8 mouse cellular contexts compared by ENCODE assay signal in genomic region chr2:173261497-173261896, GRCm38 (mm10). TPM values are rescaled to one million over a fixed set of nuclear protein-coding genes. Genes with fewer than 3 reads are reported as not detected.
DNase-seq lines count a peak whose midpoint lies in the region; ATAC-seq and TF ChIP-seq lines count a peak whose summit lies in the region.
"Had no signal": no experiment of that assay in that cellular context is flagged by ENCODE, and none has a peak within 500 bp of the region (broad histone marks: within the 10 kb centered on the region; RNA-seq: fewer than 3 reads in every experiment).

No protein-coding gene starts in this region.

- WGBS in heart, embryonic 16.5 days: 54% methylated on average over 10 of the region's 10 CpGs

- H3K4me1 ChIP-seq in heart, embryonic 16.5 days (ENCODE audit: control insufficient read depth, insufficient read depth, low read length): peaks cover 84% of the 10 kb centered on the region
- H3K4me1 ChIP-seq in E14TG2a.4 (replicated peaks; ENCODE audit: low read depth, low read length): peaks cover 99% of the 10 kb centered on the region
- peaks cover 26% of the 10 kb centered on the region; the same call in 1 of the 2 replicates for H3K4me1 ChIP-seq in brown adipose tissue, adult 24 weeks (ENCODE audit: control insufficient read depth, insufficient read depth, insufficient read length, low read length)

- H3K9me3 ChIP-seq in heart, embryonic 16.5 days (replicated peaks; ENCODE audit: control insufficient read depth, low read length): no peaks in the 10 kb centered on the region
- no peaks in the 10 kb centered on the region; the same call in 1 of the 2 replicates for H3K9me3 ChIP-seq in E14TG2a.4 (ENCODE audit: low read length)
- H3K9me3 ChIP-seq: megakaryocyte, embryonic 14.5 days had no signal

- H3K27ac ChIP-seq in heart, embryonic 16.5 days (ENCODE audit: low read length): peak overlapping the region; percentile 15; the same call in 1 of the 2 replicates
- H3K27ac ChIP-seq in brown adipose tissue, adult 24 weeks (replicated peaks; ENCODE audit: low read depth, low read length): peak overlapping the region; percentile 97

- TF ChIP-seq CTCF in E14TG2a.4 (conservative IDR thresholded peaks at IDR 0.05; ENCODE audit: low read length): 0 out of 2 replicates have a peak, but pooled peaks have one; percentile 7

- no peak overlapping the region for H3K4me3 ChIP-seq in heart, embryonic 16.5 days (ENCODE audit: low read length)
- peak overlapping the region; percentile 37 for H3K4me3 ChIP-seq in E14TG2a.4 (replicated peaks; ENCODE audit: low read length)
- no peak overlapping the region for H3K4me3 ChIP-seq in brown adipose tissue, adult 24 weeks (ENCODE audit: insufficient read depth, low read depth, low read length)
- H3K4me3 ChIP-seq: megakaryocyte, embryonic 14.5 days had no signal

- no peak for DNase-seq in heart, adult 11 months
- DNase-seq in kidney, postnatal 10 days: peak; percentile 66
- DNase-seq in retina, embryonic 14.5 days (ENCODE audit: low spot score): no peak
- no peak for DNase-seq in right cerebral cortex, adult 18-20 months

- no peaks in the 10 kb centered on the region for H3K36me3 ChIP-seq in heart, embryonic 16.5 days (ENCODE audit: control insufficient read depth, insufficient read depth)
- H3K36me3 ChIP-seq in E14TG2a.4 (ENCODE audit: insufficient read depth, low read length): peaks cover 22% of the 10 kb centered on the region

- no peak for ATAC-seq in heart, embryonic 16.5 days (replicated peaks; ENCODE audit: extremely low read depth, insufficient read depth, low FRiP score)

- H3K9ac ChIP-seq in heart, embryonic 16.5 days (ENCODE audit: low read length): no peak overlapping the region

- H3K27me3 ChIP-seq in heart, embryonic 16.5 days (ENCODE audit: control insufficient read depth, insufficient read depth, low read length): no peaks in the 10 kb centered on the region
- H3K27me3 ChIP-seq in E14TG2a.4 (ENCODE audit: insufficient read depth, low read length): no peaks in the 10 kb centered on the region

- no peak overlapping the region for H3K4me2 ChIP-seq in heart, embryonic 16.5 days (ENCODE audit: low read depth, low read length)

RNA-seq across cellular contexts. Expression of gene Pmepa1, which starts 14.8 kb away (rescaled TPM):
- polyA plus RNA-seq in heart, embryonic 16.5 days (2015; fragmentation: Nextera tagmentation; extraction: Ambion mirVana): 4.1 and 4.3 TPM in 2 replicates
- polyA plus RNA-seq in brown adipose tissue, adult 24 weeks (2012; ENCODE audit: insufficient read depth, insufficient read length, missing spikeins): 108 and 141 TPM in 2 replicates

RNA-seq across cellular contexts. Expression of gene Zbp1, which starts 42.8 kb away (rescaled TPM):
- 1.7 and 3.1 TPM in 2 replicates for polyA plus RNA-seq in heart, embryonic 16.5 days (2015; fragmentation: Nextera tagmentation; extraction: Ambion mirVana)
- 1.6 TPM in 1 of 2 replicates, not detected in the other for polyA plus RNA-seq in brown adipose tissue, adult 24 weeks (2012; ENCODE audit: insufficient read depth, insufficient read length, missing spikeins)

Comparison
In these comparisons a context has a peak if more than half of its experiments do, and no peak if none do; other contexts are left out.
1. RNA of gene Pmepa1, which starts 14.8 kb away (polyA plus RNA-seq): 108 to 141 TPM in brown adipose tissue, adult 24 weeks; 4.1 to 4.3 TPM in heart, embryonic 16.5 days; every median in the first group is over 10 times any median in the second.